Comparison of ENCODE assay signal across 9 mouse cellular contexts in genomic region chr12:42972766-42973165, GRCm38 (mm10).
A peak's percentile ranks its signal among the peaks of the same experiment; 100 is the strongest.
DNase-seq lines count a peak whose midpoint lies in the region; ATAC-seq and TF ChIP-seq lines count a peak whose summit lies in the region.
"Had no signal": no experiment of that assay in that cellular context is flagged by ENCODE, and none has a peak within 500 bp of the region (broad histone marks: within the 10 kb centered on the region; RNA-seq: fewer than 3 reads in every experiment).

No protein-coding gene starts in this region.

- no peaks in the 10 kb centered on the region for H3K4me1 ChIP-seq in intestine, postnatal 0 days (replicated peaks; ENCODE audit: control insufficient read depth, insufficient read depth, low read length)
- no peaks in the 10 kb centered on the region for H3K4me1 ChIP-seq in intestine, embryonic 15.5 days (replicated peaks)
- no peaks in the 10 kb centered on the region for H3K4me1 ChIP-seq in liver, postnatal 0 days (ENCODE audit: insufficient read depth)
- H3K4me1 ChIP-seq: hindbrain, embryonic 15.5 days had no signal

- TF ChIP-seq CTCF in intestine, postnatal 0 days (IDR thresholded peaks at IDR 0.05; ENCODE audit: low read depth), result 0 out of 2 replicates have a peak, but pooled peaks have one; percentile 2
- no peak for TF ChIP-seq CTCF in liver, postnatal 0 days (IDR thresholded peaks at IDR 0.05; ENCODE audit: low read depth)

- no peak overlapping the region for H3K9ac ChIP-seq in intestine, postnatal 0 days (ENCODE audit: low read depth, low read length)
- no peak overlapping the region for H3K9ac ChIP-seq in intestine, embryonic 15.5 days
- H3K9ac ChIP-seq in liver, postnatal 0 days (replicated peaks), result no peak overlapping the region
- H3K9ac ChIP-seq: hindbrain, embryonic 15.5 days had no signal

- no peak for ATAC-seq in intestine, postnatal 0 days
- ATAC-seq in intestine, embryonic 15.5 days, result no peak
- ATAC-seq in liver, postnatal 0 days, result no peak
- ATAC-seq in CD4-positive, CD25-positive, alpha-beta regulatory T cell, adult 4 months, result no peak

- no peak overlapping the region for H3K4me3 ChIP-seq in intestine, postnatal 0 days (ENCODE audit: low read depth, low read length)
- H3K4me3 ChIP-seq in intestine, embryonic 15.5 days (replicated peaks), result no peak overlapping the region
- no peak overlapping the region for H3K4me3 ChIP-seq in liver, postnatal 0 days (ENCODE audit: low read depth, low read length)
- H3K4me3 ChIP-seq: hindbrain, embryonic 15.5 days had no signal

- TF ChIP-seq EP300 in liver, postnatal 0 days (IDR thresholded peaks at IDR 0.05; ENCODE audit: low read depth), result no peak

- no peaks in the 10 kb centered on the region for H3K9me3 ChIP-seq in intestine, postnatal 0 days (ENCODE audit: control insufficient read depth)
- H3K9me3 ChIP-seq in intestine, embryonic 15.5 days, result no peaks in the 10 kb centered on the region
- H3K9me3 ChIP-seq in liver, postnatal 0 days (ENCODE audit: low read length), result no peaks in the 10 kb centered on the region
- H3K9me3 ChIP-seq: hindbrain, embryonic 15.5 days had no signal

- DNase-seq in ES-CJ7 (ENCODE audit: low read depth, low spot score), result peak; percentile 2
- peak; percentile 71 for DNase-seq in adrenal gland, postnatal 14 days
- peak; percentile 11 for DNase-seq in liver, postnatal 0 days
- no peak for DNase-seq in right cerebral cortex, postnatal 10 days (ENCODE audit: low spot score in 2 of 2)
- DNase-seq: right cerebral cortex, adult 18-20 months had no signal

- no peak overlapping the region for H3K27ac ChIP-seq in intestine, postnatal 0 days (ENCODE audit: low read depth, low read length)
- H3K27ac ChIP-seq in intestine, embryonic 15.5 days, result no peak overlapping the region
- H3K27ac ChIP-seq in liver, postnatal 0 days (ENCODE audit: low read depth), result no peak overlapping the region
- H3K27ac ChIP-seq: hindbrain, embryonic 15.5 days had no signal

- no peaks in the 10 kb centered on the region for H3K27me3 ChIP-seq in intestine, postnatal 0 days (replicated peaks; ENCODE audit: control insufficient read depth, insufficient read depth, low read length)
- no peaks in the 10 kb centered on the region for H3K27me3 ChIP-seq in intestine, embryonic 15.5 days (replicated peaks)
- H3K27me3 ChIP-seq in liver, postnatal 0 days (ENCODE audit: insufficient read depth, low read length), result no peaks in the 10 kb centered on the region
- H3K27me3 ChIP-seq: hindbrain, embryonic 15.5 days had no signal

- H3K36me3 ChIP-seq in intestine, postnatal 0 days (ENCODE audit: control insufficient read depth, insufficient read depth), result no peaks in the 10 kb centered on the region
- no peaks in the 10 kb centered on the region for H3K36me3 ChIP-seq in intestine, embryonic 15.5 days
- H3K36me3 ChIP-seq in liver, postnatal 0 days (replicated peaks; ENCODE audit: insufficient read depth, low read length), result no peaks in the 10 kb centered on the region
- H3K36me3 ChIP-seq: hindbrain, embryonic 15.5 days had no signal

- H3K4me2 ChIP-seq in intestine, postnatal 0 days (replicated peaks; ENCODE audit: low read depth), result no peak overlapping the region
- H3K4me2 ChIP-seq in intestine, embryonic 15.5 days (replicated peaks), result no peak overlapping the region
- no peak overlapping the region for H3K4me2 ChIP-seq in liver, postnatal 0 days (ENCODE audit: low read depth, low read length)
- H3K4me2 ChIP-seq: hindbrain, embryonic 15.5 days had no signal

- WGBS in intestine, postnatal 0 days, result 51% methylated on average over 4 of the region's 4 CpGs
- WGBS in intestine, embryonic 15.5 days, result 68% methylated on average over 4 of the region's 4 CpGs
- WGBS in liver, postnatal 0 days (ENCODE audit: insufficient replicate concordance), result 58% methylated on average over 4 of the region's 4 CpGs

Comparison
In these comparisons a context has a peak if more than half of its experiments do, and no peak if none do; other contexts are left out.
1. DNase-seq: peak in ES-CJ7 (single experiment), adrenal gland, postnatal 14 days (single experiment) and liver, postnatal 0 days (single experiment); none in right cerebral cortex, postnatal 10 days (0 of 2).